Mouse (Mus musculus): Measurements from ENCODE around the gene Smim20. TPM values are rescaled to one million over a fixed set of nuclear protein-coding genes. Genes with fewer than 3 reads are reported as not detected.

Gene Smim20
- polyA plus RNA-seq, 1 experiment, result 47.0 TPM

- TF ChIP-seq CTCF (IDR thresholded peaks at IDR 0.05; ENCODE audit: borderline replicate concordance, extremely low read depth, insufficient read depth, insufficient read length) (no peak), POLR2A (IDR thresholded peaks at IDR 0.05; ENCODE audit: borderline replicate concordance, extremely low read depth, insufficient read depth, insufficient read length, poor library complexity, severe bottlenecking) (no peak)
- DNase-seq (ENCODE audit: low read depth), result no peak
These were observed 47.7 kb downstream of the Smim20 start for GRCm38 (mm10) chr5:53314404-53315167.

- no peak for DNase-seq (ENCODE audit: low read depth)
- TF ChIP-seq POLR2A (IDR thresholded peaks at IDR 0.05; ENCODE audit: borderline replicate concordance, extremely low read depth, insufficient read depth, insufficient read length, poor library complexity, severe bottlenecking), result no peak
These were observed 48.9 kb downstream of the Smim20 start for GRCm38 (mm10) chr5:53315829-53316228.

- no peak for DNase-seq (ENCODE audit: low read depth)
- no peak for TF ChIP-seq CTCF (IDR thresholded peaks at IDR 0.05; ENCODE audit: borderline replicate concordance, extremely low read depth, insufficient read depth, insufficient read length)
- TF ChIP-seq POLR2A (IDR thresholded peaks at IDR 0.05; ENCODE audit: borderline replicate concordance, extremely low read depth, insufficient read depth, insufficient read length, poor library complexity, severe bottlenecking), result no peak
These were observed 50.5 kb downstream of the Smim20 start for GRCm38 (mm10) chr5:53317396-53317795.

GRCm38 (mm10) chr5:53317885-53318466 is 51.1 kb downstream of the Smim20 start:
- DNase-seq (ENCODE audit: low read depth), result no peak
- no peak for TF ChIP-seq CTCF (IDR thresholded peaks at IDR 0.05; ENCODE audit: borderline replicate concordance, extremely low read depth, insufficient read depth, insufficient read length)
- no peak for TF ChIP-seq POLR2A (IDR thresholded peaks at IDR 0.05; ENCODE audit: borderline replicate concordance, extremely low read depth, insufficient read depth, insufficient read length, poor library complexity, severe bottlenecking)

- DNase-seq (ENCODE audit: low read depth), result peak; percentile 37
- no peak for TF ChIP-seq POLR2A (IDR thresholded peaks at IDR 0.05; ENCODE audit: borderline replicate concordance, extremely low read depth, insufficient read depth, insufficient read length, poor library complexity, severe bottlenecking)
- no peak for TF ChIP-seq CTCF (IDR thresholded peaks at IDR 0.05; ENCODE audit: borderline replicate concordance, extremely low read depth, insufficient read depth, insufficient read length)
These were observed 53.4 kb downstream of the Smim20 start for GRCm38 (mm10) chr5:53320331-53320730.

- TF ChIP-seq CTCF (IDR thresholded peaks at IDR 0.05; ENCODE audit: borderline replicate concordance, extremely low read depth, insufficient read depth, insufficient read length) (no peak), POLR2A (IDR thresholded peaks at IDR 0.05; ENCODE audit: borderline replicate concordance, extremely low read depth, insufficient read depth, insufficient read length, poor library complexity, severe bottlenecking) (no peak)
- no peak for DNase-seq (ENCODE audit: low read depth)
These were observed 55.0 kb downstream of the Smim20 start for GRCm38 (mm10) chr5:53321901-53322300.

GRCm38 (mm10) chr5:53322471-53322870 is 55.6 kb downstream of the Smim20 start:
- no peak for TF ChIP-seq POLR2A (IDR thresholded peaks at IDR 0.05; ENCODE audit: borderline replicate concordance, extremely low read depth, insufficient read depth, insufficient read length, poor library complexity, severe bottlenecking)
- peak; percentile 12; the same call in 1 of the 2 replicates for TF ChIP-seq CTCF (IDR thresholded peaks at IDR 0.05; ENCODE audit: borderline replicate concordance, extremely low read depth, insufficient read depth, insufficient read length)
- no peak for DNase-seq (ENCODE audit: low read depth)

GRCm38 (mm10) chr5:53323121-53323520 is 56.2 kb downstream of the Smim20 start:
- TF ChIP-seq POLR2A (IDR thresholded peaks at IDR 0.05; ENCODE audit: borderline replicate concordance, extremely low read depth, insufficient read depth, insufficient read length, poor library complexity, severe bottlenecking) (no peak), CTCF (IDR thresholded peaks at IDR 0.05; ENCODE audit: borderline replicate concordance, extremely low read depth, insufficient read depth, insufficient read length) (no peak)
- no peak for DNase-seq (ENCODE audit: low read depth)

- TF ChIP-seq CTCF (IDR thresholded peaks at IDR 0.05; ENCODE audit: borderline replicate concordance, extremely low read depth, insufficient read depth, insufficient read length) (no peak), POLR2A (IDR thresholded peaks at IDR 0.05; ENCODE audit: borderline replicate concordance, extremely low read depth, insufficient read depth, insufficient read length, poor library complexity, severe bottlenecking) (no peak)
- no peak for DNase-seq (ENCODE audit: low read depth)
These were observed 57.4 kb downstream of the Smim20 start for GRCm38 (mm10) chr5:53324256-53324655.

- peak; percentile 64 for DNase-seq (ENCODE audit: low read depth)
These were observed 57.9 kb downstream of the Smim20 start for GRCm38 (mm10) chr5:53324791-53325190.

GRCm38 (mm10) chr5:53326023-53326422 is 59.1 kb downstream of the Smim20 start:
- DNase-seq (ENCODE audit: low read depth), result peak; percentile 94

More at GRCm38 (mm10) chr5:53324791-53325190, 57.9 kb downstream of the Smim20 start:
- no peak for TF ChIP-seq CTCF (IDR thresholded peaks at IDR 0.05; ENCODE audit: borderline replicate concordance, extremely low read depth, insufficient read depth, insufficient read length)
- TF ChIP-seq POLR2A (IDR thresholded peaks at IDR 0.05; ENCODE audit: borderline replicate concordance, extremely low read depth, insufficient read depth, insufficient read length, poor library complexity, severe bottlenecking), result no peak

GRCm38 (mm10) chr5:53326491-53326890 is 59.6 kb downstream of the Smim20 start:
- DNase-seq (ENCODE audit: low read depth), result no peak
- TF ChIP-seq POLR2A (IDR thresholded peaks at IDR 0.05; ENCODE audit: borderline replicate concordance, extremely low read depth, insufficient read depth, insufficient read length, poor library complexity, severe bottlenecking) (no peak), CTCF (IDR thresholded peaks at IDR 0.05; ENCODE audit: borderline replicate concordance, extremely low read depth, insufficient read depth, insufficient read length) (no peak)

More at GRCm38 (mm10) chr5:53326023-53326422, 59.1 kb downstream of the Smim20 start:
- TF ChIP-seq POLR2A (IDR thresholded peaks at IDR 0.05; ENCODE audit: borderline replicate concordance, extremely low read depth, insufficient read depth, insufficient read length, poor library complexity, severe bottlenecking) (no peak), CTCF (IDR thresholded peaks at IDR 0.05; ENCODE audit: borderline replicate concordance, extremely low read depth, insufficient read depth, insufficient read length) (peak; percentile 94)

Other genes starting within 250 kb of the Smim20 start
- 0.04 and 0.11 TPM in 2 replicates for gene Slc34a2, start 229.0 kb upstream of the Smim20 start, polyA plus RNA-seq (2012; rRNA removed)
- 15.5 and 17.3 TPM in 2 replicates for gene Sel1l3, start 53.2 kb upstream of the Smim20 start, polyA plus RNA-seq (2012; rRNA removed)
- gene Rbpj, start 199.1 kb downstream of the Smim20 start, polyA plus RNA-seq (2012; rRNA removed), result 59.4 and 62.6 TPM in 2 replicates